Mouse (Mus musculus) liver, embryonic 12.5 days (tissue): ENCODE data around the gene Fgfbp1. TPM values are rescaled to one million over a fixed set of nuclear protein-coding genes. Genes with fewer than 3 reads are reported as not detected.

Source experiments
- ATAC-seq: fragments of 200-750 bp; cut with Nextera tagmentation; 2 replicates; pipeline ENCODE4 v1.8.0; 2017; ENCODE audit warnings: moderate number of reproducible peaks, mild to moderate bottlenecking, moderate library complexity
- H3K27ac ChIP-seq: fragments of 300-500 bp; sonication (generic); 2 replicates; pipeline ENCODE4 v1.5.1; 2016; ENCODE audit warnings: mild to moderate bottlenecking
- H3K27me3 ChIP-seq: fragments of 300-500 bp; sonication (generic); replicated peaks from 2 replicates; pipeline ENCODE4 v1.6.1; 2016; ENCODE audit warnings: mild to moderate bottlenecking, moderate library complexity
- H3K36me3 ChIP-seq: fragments of 300-500 bp; sonication (generic); 2 replicates; pipeline ENCODE4 v1.6.1; 2016; ENCODE audit warnings: mild to moderate bottlenecking, moderate library complexity
- H3K4me1 ChIP-seq: fragments of 300-500 bp; sonication (generic); 2 replicates; pipeline ENCODE4 v1.6.1; 2016
- H3K4me2 ChIP-seq: fragments of 300-500 bp; sonication (generic); 2 replicates; pipeline ENCODE4 v1.6.1; 2016; ENCODE audit warnings: mild to moderate bottlenecking, moderate library complexity
- H3K4me3 ChIP-seq: fragments of 300-500 bp; sonication (generic); 2 replicates; pipeline ENCODE4 v1.5.1; 2016; ENCODE audit warnings: mild to moderate bottlenecking, moderate library complexity
- H3K9ac ChIP-seq: fragments of 300-500 bp; sonication (generic); 2 replicates; pipeline ENCODE4 v1.6.1; 2016; ENCODE audit warnings: mild to moderate bottlenecking, moderate library complexity
- H3K9me3 ChIP-seq: fragments of 300-500 bp; sonication (generic); replicated peaks from 2 replicates; pipeline ENCODE4 v1.6.1; 2016; ENCODE audit warnings: mild to moderate bottlenecking, moderate library complexity
- WGBS: fragments of 180-500 bp; shearing (Covaris S2); methylation state at CpG from one replicate; pipeline ENCODE4 v1.1.7; 2016; ENCODE audit not compliant: insufficient replicate concordance; 5-methylcytosine and 5-hydroxymethylcytosine counted together
- polyA plus RNA-seq: library from polyadenylated mRNA; unstranded; fragments of >200 nt; fragmentation: Nextera tagmentation; extraction: Ambion mirVana; gene quantifications from 2 replicates; pipeline ENCODE4 v1.2.1, GENCODE M21; 2016

The Fgfbp1 gene
- polyA plus RNA-seq, result not detected in 2 replicates

DNA sequence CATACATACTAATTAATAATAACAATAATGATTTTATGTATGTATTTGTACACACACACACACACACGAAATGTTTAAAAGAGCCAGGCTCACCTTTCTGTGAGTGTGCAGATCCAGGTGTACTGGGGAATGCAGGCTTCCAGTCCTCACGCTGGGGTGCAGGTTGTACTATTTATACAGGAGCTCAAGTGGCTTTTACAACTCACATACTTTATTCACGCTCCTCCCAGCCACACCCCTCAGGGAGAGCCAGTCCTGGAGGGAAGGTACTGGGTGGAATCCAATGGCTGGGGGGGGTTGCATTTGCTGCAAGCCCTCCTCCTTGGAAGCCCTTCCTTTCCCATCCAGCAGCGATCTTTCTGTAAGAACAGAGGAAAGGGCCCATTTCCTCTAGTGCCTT, at the start of gene Fgfbp1:
Gene Fgfbp1, minus strand, starts transcription at position 160 of the 400 bp plus-strand sequence.
- H3K27me3 ChIP-seq, result no peaks in the 10 kb centered on the region
- 42% methylated on average over 4 of the region's 4 CpGs for WGBS
- no peak within 1 kb of the TSS for H3K27ac ChIP-seq
- no peak within 1 kb of the TSS for H3K4me3 ChIP-seq
- H3K36me3 ChIP-seq, result no peaks in the 10 kb centered on the region
- H3K9ac ChIP-seq, result no peak within 1 kb of the TSS
- no peak within 1 kb of the TSS for H3K4me2 ChIP-seq
- no peaks in the 10 kb centered on the region for H3K4me1 ChIP-seq
- no peaks in the 10 kb centered on the region for H3K9me3 ChIP-seq
- no peak for ATAC-seq

DNA sequence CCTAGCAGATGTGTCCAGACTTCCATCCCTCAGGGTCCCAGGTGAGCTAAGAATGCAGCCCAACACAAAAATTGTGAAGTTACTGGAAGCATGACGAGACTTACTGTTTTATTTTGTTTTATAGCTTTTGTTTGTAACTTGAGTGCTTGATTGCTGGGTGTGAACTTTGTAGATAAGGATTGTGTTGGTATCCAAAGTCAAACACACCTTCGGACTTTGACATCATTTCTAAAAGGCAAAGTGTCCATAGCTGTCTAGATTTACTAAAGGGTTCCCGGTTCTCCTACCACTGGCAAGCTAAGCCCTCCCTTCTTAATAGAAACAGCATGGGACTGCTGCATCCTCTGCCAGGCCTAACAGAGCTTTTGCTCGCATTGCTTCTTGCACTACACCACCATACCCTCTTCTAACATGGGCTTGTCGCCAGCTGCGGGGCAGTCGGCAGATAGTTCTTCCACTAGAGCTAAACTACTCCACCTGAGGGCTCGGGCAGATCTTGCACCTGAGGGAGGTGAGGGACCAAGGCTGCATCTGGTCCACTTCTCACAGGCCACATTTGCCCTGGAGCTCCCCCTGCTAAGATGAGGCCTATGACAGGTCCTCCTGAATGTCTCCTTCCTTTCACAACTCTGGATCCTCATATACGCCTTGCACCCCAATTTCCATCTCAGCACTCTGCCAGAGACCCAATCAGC, 16.9 kb upstream of the Fgfbp1 start:
- 67% methylated on average over 9 of the region's 9 CpGs for WGBS
- Histone ChIP-seq H3K4me3 (no peak overlapping the region), H3K36me3 (no peaks in the 10 kb centered on the region), H3K9me3 (no peaks in the 10 kb centered on the region), H3K4me1 (no peaks in the 10 kb centered on the region), H3K4me2 (no peak overlapping the region), H3K27me3 (no peaks in the 10 kb centered on the region), H3K27ac (no peak overlapping the region), H3K9ac (no peak overlapping the region)
- no peak for ATAC-seq

- no peaks in the 10 kb centered on the region for H3K4me1 ChIP-seq
- H3K36me3 ChIP-seq, result no peaks in the 10 kb centered on the region
- H3K27me3 ChIP-seq, result no peaks in the 10 kb centered on the region
- 65% methylated on average over 8 of the region's 8 CpGs for WGBS
- no peak overlapping the region for H3K27ac ChIP-seq
- H3K9ac ChIP-seq, result no peak overlapping the region
- no peak for ATAC-seq
- H3K9me3 ChIP-seq, result no peaks in the 10 kb centered on the region
- no peak overlapping the region for H3K4me2 ChIP-seq
- no peak overlapping the region for H3K4me3 ChIP-seq
Observed at GRCm38 (mm10) chr5:43997626-43998025, 16.0 kb upstream of the Fgfbp1 start.

- no peak overlapping the region for H3K4me3 ChIP-seq
- H3K36me3 ChIP-seq, result no peaks in the 10 kb centered on the region
- no peak overlapping the region for H3K27ac ChIP-seq
- WGBS, result 32% methylated on average over 4 of the region's 4 CpGs
- no peaks in the 10 kb centered on the region for H3K27me3 ChIP-seq
- H3K9ac ChIP-seq, result no peak overlapping the region
- no peaks in the 10 kb centered on the region for H3K4me1 ChIP-seq
- ATAC-seq, result no peak
- H3K9me3 ChIP-seq, result no peaks in the 10 kb centered on the region
- H3K4me2 ChIP-seq, result no peak overlapping the region
Observed at GRCm38 (mm10) chr5:43996162-43996561, 14.6 kb upstream of the Fgfbp1 start.

DNA sequence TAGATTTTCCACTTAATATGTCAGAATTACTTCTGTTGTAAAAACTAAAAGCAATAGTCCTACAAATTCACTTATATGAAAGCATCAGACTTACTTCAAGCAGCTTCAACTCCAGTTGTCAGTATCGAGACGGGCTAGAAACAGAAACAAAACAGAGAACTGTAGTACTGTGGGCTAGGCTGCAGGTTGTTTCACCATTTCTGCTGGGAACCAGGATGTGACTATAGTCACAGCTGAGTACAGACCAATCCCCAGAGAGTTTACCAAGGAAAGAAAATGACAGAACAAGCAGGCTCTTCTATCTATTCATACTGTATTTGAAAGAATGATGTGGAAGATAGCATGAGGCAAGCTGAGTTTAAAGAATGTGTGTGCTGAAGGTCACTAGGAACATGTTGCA, 13.4 kb upstream of the Fgfbp1 start:
- ATAC-seq, result no peak
- Histone ChIP-seq H3K9me3 (no peaks in the 10 kb centered on the region), H3K4me2 (no peak overlapping the region), H3K9ac (no peak overlapping the region), H3K27ac (no peak overlapping the region), H3K36me3 (no peaks in the 10 kb centered on the region), H3K27me3 (no peaks in the 10 kb centered on the region), H3K4me3 (no peak overlapping the region), H3K4me1 (no peaks in the 10 kb centered on the region)
- WGBS, result 65% methylated on average over 2 of the region's 2 CpGs

GRCm38 (mm10) chr5:43990316-43990715, 8.7 kb upstream of the Fgfbp1 start:
- 40% methylated on average over 6 of the region's 6 CpGs for WGBS

DNA sequence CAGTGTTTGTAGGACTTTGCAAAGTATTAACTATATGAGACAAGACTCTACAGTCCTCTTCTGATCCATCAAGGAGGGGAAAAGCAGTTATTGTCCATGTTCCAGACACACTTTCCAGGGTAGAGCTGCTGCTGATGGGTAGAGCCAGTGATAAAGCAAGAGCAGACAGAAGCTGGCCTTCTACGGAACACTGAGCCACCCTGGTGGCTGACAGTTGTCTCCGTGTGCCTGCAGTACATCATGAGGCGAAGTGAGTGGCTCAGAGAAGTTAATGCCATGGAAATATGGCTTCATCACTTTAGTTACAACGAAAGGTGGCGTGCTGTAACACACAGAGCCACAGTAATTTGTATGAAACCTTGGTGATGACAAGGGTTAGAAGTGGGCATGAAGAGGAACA, 7.4 kb upstream of the Fgfbp1 start:
- no peak overlapping the region for H3K9ac ChIP-seq
- no peaks in the 10 kb centered on the region for H3K9me3 ChIP-seq
- H3K36me3 ChIP-seq, result no peaks in the 10 kb centered on the region
- no peak for ATAC-seq
- H3K27ac ChIP-seq, result no peak overlapping the region
- no peaks in the 10 kb centered on the region for H3K27me3 ChIP-seq
- H3K4me1 ChIP-seq, result no peaks in the 10 kb centered on the region
- 59% methylated on average over 5 of the region's 5 CpGs for WGBS
- no peak overlapping the region for H3K4me2 ChIP-seq
- no peak overlapping the region for H3K4me3 ChIP-seq

More at GRCm38 (mm10) chr5:43990316-43990715, 8.7 kb upstream of the Fgfbp1 start:
- Histone ChIP-seq H3K9me3 (no peaks in the 10 kb centered on the region), H3K4me1 (no peaks in the 10 kb centered on the region), H3K27ac (no peak overlapping the region), H3K9ac (no peak overlapping the region), H3K36me3 (no peaks in the 10 kb centered on the region), H3K4me3 (no peak overlapping the region), H3K27me3 (no peaks in the 10 kb centered on the region), H3K4me2 (no peak overlapping the region)
- no peak for ATAC-seq

DNA sequence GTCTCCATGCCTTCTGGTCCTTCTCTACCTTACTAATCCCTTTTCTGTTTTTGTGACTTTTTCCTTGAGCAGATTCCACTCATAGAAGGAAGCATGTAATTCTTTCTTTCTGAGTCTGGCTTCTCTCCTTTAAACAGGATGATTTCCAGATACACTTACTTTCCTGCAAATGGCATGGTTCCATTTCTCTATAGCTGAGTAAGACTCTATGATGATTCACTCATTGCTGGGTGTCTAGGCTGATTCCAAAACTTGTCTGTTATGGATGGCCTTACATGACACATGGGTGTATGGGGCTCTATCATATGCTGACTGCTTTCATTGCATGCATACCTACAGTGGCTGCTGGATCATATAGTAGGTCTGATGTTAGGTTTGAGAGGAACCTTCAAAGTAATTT, 4.6 kb upstream of the Fgfbp1 start:
- Histone ChIP-seq H3K9ac (no peak overlapping the region), H3K4me3 (no peak overlapping the region), H3K27ac (no peak overlapping the region), H3K36me3 (no peaks in the 10 kb centered on the region), H3K27me3 (no peaks in the 10 kb centered on the region), H3K9me3 (no peaks in the 10 kb centered on the region), H3K4me2 (no peak overlapping the region), H3K4me1 (no peaks in the 10 kb centered on the region)
- ATAC-seq, result no peak

DNA sequence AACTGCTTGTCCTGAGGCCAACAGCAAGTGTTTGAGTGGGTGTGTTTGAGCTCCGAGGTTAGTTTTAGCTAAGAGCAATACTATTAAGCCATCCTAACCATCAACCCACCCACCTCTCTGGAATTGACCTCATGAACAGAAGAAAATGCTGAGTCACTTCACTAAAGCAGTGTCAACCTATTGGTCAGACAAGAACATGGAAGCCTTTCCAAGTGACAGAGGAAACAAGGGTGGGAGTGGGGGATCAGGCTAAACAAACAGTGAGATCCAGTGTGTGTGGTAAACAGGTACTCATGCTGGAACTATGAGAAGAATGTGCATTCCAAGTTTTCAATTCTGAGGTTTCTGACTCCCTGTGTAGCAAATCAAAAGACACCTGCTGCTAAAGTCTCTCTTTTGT, 1.3 kb upstream of the Fgfbp1 start:
- no peak for ATAC-seq

GRCm38 (mm10) chr5:43980397-43980796, 1.2 kb downstream of the Fgfbp1 start:
- Histone ChIP-seq H3K4me1 (no peaks in the 10 kb centered on the region), H3K36me3 (no peaks in the 10 kb centered on the region), H3K27ac (no peak overlapping the region), H3K9ac (no peak overlapping the region), H3K4me3 (no peak overlapping the region), H3K9me3 (no peaks in the 10 kb centered on the region), H3K4me2 (no peak overlapping the region), H3K27me3 (no peaks in the 10 kb centered on the region)
- no peak for ATAC-seq
- 55% methylated on average over 2 of the region's 2 CpGs for WGBS

More for the DNA sequence above, 1.3 kb upstream of the Fgfbp1 start:
- Histone ChIP-seq H3K27ac (no peak overlapping the region), H3K9me3 (no peaks in the 10 kb centered on the region), H3K4me2 (no peak overlapping the region), H3K27me3 (no peaks in the 10 kb centered on the region), H3K4me1 (no peaks in the 10 kb centered on the region), H3K36me3 (no peaks in the 10 kb centered on the region), H3K4me3 (no peak overlapping the region), H3K9ac (no peak overlapping the region)
- 54% methylated on average over 1 of the region's 1 CpGs for WGBS

GRCm38 (mm10) chr5:43976821-43977561, 4.6 kb downstream of the Fgfbp1 start:
- H3K27me3 ChIP-seq, result no peaks in the 10 kb centered on the region
- no peak overlapping the region for H3K4me2 ChIP-seq
- no peak overlapping the region for H3K27ac ChIP-seq
- H3K4me3 ChIP-seq, result no peak overlapping the region
- 55% methylated on average over 1 of the region's 1 CpGs for WGBS
- H3K36me3 ChIP-seq, result no peaks in the 10 kb centered on the region
- H3K9ac ChIP-seq, result no peak overlapping the region
- ATAC-seq, result no peak
- no peaks in the 10 kb centered on the region for H3K9me3 ChIP-seq
- H3K4me1 ChIP-seq, result no peaks in the 10 kb centered on the region

- no peak overlapping the region for H3K4me3 ChIP-seq
- ATAC-seq, result no peak
- no peak overlapping the region for H3K4me2 ChIP-seq
- no peak overlapping the region for H3K9ac ChIP-seq
- no peaks in the 10 kb centered on the region for H3K4me1 ChIP-seq
- no peaks in the 10 kb centered on the region for H3K9me3 ChIP-seq
- H3K36me3 ChIP-seq, result no peaks in the 10 kb centered on the region
- 61% methylated on average over 6 of the region's 6 CpGs for WGBS
- no peak overlapping the region for H3K27ac ChIP-seq
- H3K27me3 ChIP-seq, result no peaks in the 10 kb centered on the region
Observed at GRCm38 (mm10) chr5:43974166-43974565, 7.4 kb downstream of the Fgfbp1 start.
